Mouse (Mus musculus) monocyte, adult 5-6 weeks (primary cell): ENCODE results near the gene Npepl1. TPM values are rescaled to one million over a fixed set of nuclear protein-coding genes. Genes with fewer than 3 reads are reported as not detected.

Source experiments
- ATAC-seq: fragments of 153-309, 156-312 bp; replicated peaks from 2 replicates; pipeline ENCODE4 v1.8.0; 2017; ENCODE audit warnings: mild to moderate bottlenecking; ENCODE audit not compliant: low TSS enrichment, insufficient number of reproducible peaks, severe bottlenecking, poor library complexity, low FRiP score
- total RNA-seq: library from RNA; stranded (forward); fragments of 200-1000, 200-491, 200-594 nt; gene quantifications from 3 replicates; pipeline ENCODE4 v1.2.3, GENCODE M21; 2017

Npepl1 gene
- total RNA-seq, result 12.7 to 23.3 TPM (median 20.4 TPM) in 3 replicates

GRCm38 (mm10) chr2:174109991-174110782, at the start of gene Npepl1:
Npepl1 (plus strand) TSS chr2:174110349.
- ATAC-seq, result peak; percentile 25; the same call in 1 of the 2 replicates

GRCm38 (mm10) chr2:174061219-174061618, 48.9 kb upstream of the Npepl1 start:
- no peak for ATAC-seq

GRCm38 (mm10) chr2:174063074-174063473, 47.1 kb upstream of the Npepl1 start:
- ATAC-seq, result no peak

- no peak for ATAC-seq
These were observed 46.5 kb upstream of the Npepl1 start for GRCm38 (mm10) chr2:174063527-174064211.

GRCm38 (mm10) chr2:174067793-174068419, 42.2 kb upstream of the Npepl1 start:
- no peak for ATAC-seq

- ATAC-seq, result 0 out of 2 replicates have a peak, but pooled peaks have one; percentile 14
These were observed 40.6 kb upstream of the Npepl1 start for GRCm38 (mm10) chr2:174069532-174070049.

GRCm38 (mm10) chr2:174071406-174071805, 38.7 kb upstream of the Npepl1 start:
- no peak for ATAC-seq

- no peak for ATAC-seq
These were observed 36.9 kb upstream of the Npepl1 start for GRCm38 (mm10) chr2:174073156-174073790.

- ATAC-seq, result no peak
These were observed 35.5 kb upstream of the Npepl1 start for GRCm38 (mm10) chr2:174074621-174075020.

- no peak for ATAC-seq
These were observed 35.0 kb upstream of the Npepl1 start for GRCm38 (mm10) chr2:174075072-174075570.

- ATAC-seq, result peak; percentile 81
These were observed 34.3 kb upstream of the Npepl1 start, which contains the start of gene Stx16 for GRCm38 (mm10) chr2:174075673-174076432. Stx16 (plus strand) TSS chr2:174076308.

- 0 out of 2 replicates have a peak, but pooled peaks have one; percentile 5 for ATAC-seq
These were observed 33.7 kb upstream of the Npepl1 start for GRCm38 (mm10) chr2:174076433-174076824.

GRCm38 (mm10) chr2:174077004-174077695, 33.0 kb upstream of the Npepl1 start:
- peak; percentile 46 for ATAC-seq

- ATAC-seq, result no peak
These were observed 32.3 kb upstream of the Npepl1 start for GRCm38 (mm10) chr2:174077776-174078338.

- no peak for ATAC-seq
These were observed 28.3 kb upstream of the Npepl1 start for GRCm38 (mm10) chr2:174081833-174082232.

- ATAC-seq, result no peak
These were observed 27.7 kb upstream of the Npepl1 start for GRCm38 (mm10) chr2:174082380-174082918.

GRCm38 (mm10) chr2:174095086-174095485, 15.1 kb upstream of the Npepl1 start:
- no peak for ATAC-seq
